Mouse (Mus musculus) granulocyte monocyte progenitor cell, adult 5-6 weeks (primary cell): ENCODE data around the gene Tex9. TPM values are rescaled to one million over a fixed set of nuclear protein-coding genes. Genes with fewer than 3 reads are reported as not detected.

Source experiments
- ATAC-seq: replicated peaks from 2 replicates; pipeline ENCODE4 v1.8.0; 2016; ENCODE audit warnings: mild to moderate bottlenecking, moderate TSS enrichment, inconsistent platforms; ENCODE audit not compliant: poor library complexity, severe bottlenecking
- total RNA-seq, 2 experiments: library from RNA; stranded (forward) in 1 of 2; stranded (reverse) in 1 of 2; fragments of 200-712, 200-1000 nt in 1 of 2; fragments of >200 nt in 1 of 2; fragmentation: Nextera tagmentation in 1 of 2; gene quantifications; 2 replicates each; pipeline ENCODE4 v1.2.3; 2014 to 2017

Gene Tex9
- total RNA-seq (2014; fragmentation: Nextera tagmentation) (14.3 and 18.2 TPM in 2 replicates), total RNA-seq (2017) (25.5 and 25.7 TPM in 2 replicates)

GRCm38 (mm10) chr9:72492194-72492565 lies at the start of gene Tex9:
Tex9 (minus strand) TSS chr9:72492212.
- peak; percentile 31 for ATAC-seq

- no peak for ATAC-seq
These were observed 45.1 kb upstream of the Tex9 start for GRCm38 (mm10) chr9:72537086-72537485.

- no peak for ATAC-seq
These were observed 43.4 kb upstream of the Tex9 start for GRCm38 (mm10) chr9:72535394-72535793.

- no peak for ATAC-seq
These were observed 43.0 kb upstream of the Tex9 start for GRCm38 (mm10) chr9:72534985-72535384.

GRCm38 (mm10) chr9:72533089-72533415 lies 41.0 kb upstream of the Tex9 start:
- peak; percentile 3 for ATAC-seq

- peak; percentile 28 for ATAC-seq
These were observed 40.5 kb upstream of the Tex9 start for GRCm38 (mm10) chr9:72532381-72533088.

- ATAC-seq: peak; percentile 31
These were observed 40.0 kb upstream of the Tex9 start, which contains the start of gene Rfx7 for GRCm38 (mm10) chr9:72531996-72532380. Rfx7 (plus strand) TSS chr9:72532240.

- peak; percentile 67 for ATAC-seq
These were observed 39.4 kb upstream of the Tex9 start for GRCm38 (mm10) chr9:72531291-72531995.

GRCm38 (mm10) chr9:72530824-72531223 lies 38.8 kb upstream of the Tex9 start:
- no peak for ATAC-seq

GRCm38 (mm10) chr9:72530237-72530636 lies 38.2 kb upstream of the Tex9 start:
- ATAC-seq: peak; percentile 55

- peak; percentile 87 for ATAC-seq
These were observed 34.1 kb upstream of the Tex9 start for GRCm38 (mm10) chr9:72526091-72526490.

- ATAC-seq: peak; percentile 53
These were observed 28.8 kb upstream of the Tex9 start for GRCm38 (mm10) chr9:72520849-72521248.

GRCm38 (mm10) chr9:72519246-72519645 lies 27.2 kb upstream of the Tex9 start:
- no peak for ATAC-seq

GRCm38 (mm10) chr9:72515366-72515765 lies 23.4 kb upstream of the Tex9 start:
- no peak for ATAC-seq

GRCm38 (mm10) chr9:72512229-72512981 lies 20.4 kb upstream of the Tex9 start:
- ATAC-seq: no peak

GRCm38 (mm10) chr9:72497171-72497570 lies 5.2 kb upstream of the Tex9 start:
- ATAC-seq: no peak

- no peak for ATAC-seq
These were observed 4.7 kb upstream of the Tex9 start for GRCm38 (mm10) chr9:72496691-72497090.

GRCm38 (mm10) chr9:72493984-72494685 lies 2.1 kb upstream of the Tex9 start:
- ATAC-seq: no peak

GRCm38 (mm10) chr9:72493465-72493864 lies 1.5 kb upstream of the Tex9 start:
- peak; percentile 57 for ATAC-seq

- ATAC-seq: peak; percentile 98
These were observed 336 bp downstream of the Tex9 start for GRCm38 (mm10) chr9:72491559-72492193.
